Mouse (Mus musculus) heart, embryonic 12.5 days (tissue): ENCODE results near the gene Gm20741. TPM values are rescaled to one million over a fixed set of nuclear protein-coding genes. Genes with fewer than 3 reads are reported as not detected.

Experiments used
- ATAC-seq: fragments of 200-750 bp; cut with Nextera tagmentation; 2 replicates; pipeline ENCODE4 v1.8.0; 2017; ENCODE audit warnings: moderate TSS enrichment, moderate library complexity; ENCODE audit not compliant: insufficient number of reproducible peaks, low FRiP score
- H3K27ac ChIP-seq: fragments of 300-500 bp; sonication (generic); 2 replicates; pipeline ENCODE4 v1.5.1; 2016; ENCODE audit warnings: mild to moderate bottlenecking, moderate library complexity; ENCODE audit not compliant: poor library complexity, severe bottlenecking
- H3K27me3 ChIP-seq: fragments of 300-500 bp; sonication (generic); replicated peaks from 2 replicates; pipeline ENCODE4 v1.6.1; 2016; ENCODE audit warnings: mild to moderate bottlenecking, moderate library complexity
- H3K36me3 ChIP-seq: fragments of 300-500 bp; sonication (generic); 2 replicates; pipeline ENCODE4 v1.6.1; 2016; ENCODE audit warnings: mild to moderate bottlenecking, moderate library complexity
- H3K4me1 ChIP-seq: fragments of 300-500 bp; sonication (generic); replicated peaks from 2 replicates; pipeline ENCODE4 v1.6.1; 2016; ENCODE audit warnings: mild to moderate bottlenecking
- H3K4me2 ChIP-seq: fragments of 300-500 bp; sonication (generic); 2 replicates; pipeline ENCODE4 v1.6.1; 2016; ENCODE audit warnings: mild to moderate bottlenecking, moderate library complexity
- H3K4me3 ChIP-seq: fragments of 300-500 bp; sonication (generic); 2 replicates; pipeline ENCODE4 v1.5.1; 2016; ENCODE audit warnings: mild to moderate bottlenecking
- H3K9ac ChIP-seq: fragments of 300-500 bp; sonication (generic); 2 replicates; pipeline ENCODE4 v1.6.1; 2016; ENCODE audit warnings: mild to moderate bottlenecking, moderate library complexity
- H3K9me3 ChIP-seq: fragments of 300-500 bp; sonication (generic); replicated peaks from 2 replicates; pipeline ENCODE4 v1.6.1; 2016; ENCODE audit warnings: mild to moderate bottlenecking, moderate library complexity
- WGBS: fragments of 180-500 bp; shearing (Covaris S2); methylation state at CpG from one replicate; pipeline ENCODE4 v1.1.7; 2016; 5-methylcytosine and 5-hydroxymethylcytosine counted together
- polyA plus RNA-seq: library from polyadenylated mRNA; unstranded; fragments of >200 nt; fragmentation: Nextera tagmentation; extraction: Ambion mirVana; gene quantifications from 2 replicates; pipeline ENCODE4 v1.2.1, GENCODE M21; 2016

Gene Gm20741
- polyA plus RNA-seq = not detected in 2 replicates

DNA sequence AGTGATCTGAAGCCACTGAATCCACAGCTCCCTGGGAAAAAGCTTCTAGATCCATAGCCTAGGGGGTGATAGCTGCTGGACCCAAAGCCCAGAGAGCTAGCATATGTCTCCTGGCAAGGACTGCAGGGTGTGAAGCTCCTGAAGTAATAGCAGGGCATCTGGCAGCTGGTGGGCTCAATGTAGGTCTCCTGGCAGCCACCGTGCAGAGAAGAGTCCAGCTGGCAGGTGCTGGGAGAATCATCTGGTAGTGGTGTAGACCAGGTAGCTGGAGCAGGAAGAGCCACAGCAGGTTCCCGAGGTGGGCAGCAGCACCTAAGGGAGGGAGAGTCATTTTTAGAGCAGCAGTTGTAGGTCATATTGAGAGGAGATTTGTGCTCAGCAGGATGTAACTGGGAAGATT lies at the start of gene Gm20741:
Gm20741 (minus strand) TSS at position 394 of the 400 bp plus-strand sequence.
- Histone ChIP-seq H3K4me1 (no peaks in the 10 kb centered on the region), H3K9ac (no peak within 1 kb of the TSS), H3K4me3 (no peak within 1 kb of the TSS), H3K9me3 (no peaks in the 10 kb centered on the region), H3K36me3 (no peaks in the 10 kb centered on the region), H3K27ac (no peak within 1 kb of the TSS), H3K27me3 (no peaks in the 10 kb centered on the region), H3K4me2 (no peak within 1 kb of the TSS)
- ATAC-seq = no peak
- 70% methylated on average over 2 of the region's 2 CpGs for WGBS

DNA sequence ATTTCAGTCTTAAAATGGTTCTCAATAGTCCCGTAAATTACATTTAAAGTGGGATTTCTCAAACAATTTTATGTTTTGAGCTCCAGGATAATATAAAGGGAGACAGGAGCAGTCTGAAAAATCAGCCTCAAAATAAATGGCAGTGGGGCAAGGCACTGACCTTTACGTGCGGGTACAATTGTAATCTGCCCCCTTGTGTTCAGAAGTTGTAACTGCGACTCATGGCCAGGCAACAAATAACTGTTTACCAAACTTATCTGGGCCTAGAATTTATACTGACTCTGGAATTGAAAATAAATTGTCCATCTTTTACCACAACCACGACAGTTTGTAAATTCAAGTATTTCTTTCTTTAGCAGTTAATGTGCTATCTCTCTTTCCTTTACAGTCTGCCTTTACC lies 39.4 kb upstream of the Gm20741 start:
- WGBS = 11% methylated on average over 5 of the region's 5 CpGs
- Histone ChIP-seq H3K4me1 (no peaks in the 10 kb centered on the region), H3K36me3 (no peaks in the 10 kb centered on the region), H3K4me3 (no peak overlapping the region), H3K4me2 (no peak overlapping the region), H3K9me3 (no peaks in the 10 kb centered on the region), H3K27me3 (no peaks in the 10 kb centered on the region), H3K9ac (no peak overlapping the region), H3K27ac (no peak overlapping the region)
- no peak for ATAC-seq

DNA sequence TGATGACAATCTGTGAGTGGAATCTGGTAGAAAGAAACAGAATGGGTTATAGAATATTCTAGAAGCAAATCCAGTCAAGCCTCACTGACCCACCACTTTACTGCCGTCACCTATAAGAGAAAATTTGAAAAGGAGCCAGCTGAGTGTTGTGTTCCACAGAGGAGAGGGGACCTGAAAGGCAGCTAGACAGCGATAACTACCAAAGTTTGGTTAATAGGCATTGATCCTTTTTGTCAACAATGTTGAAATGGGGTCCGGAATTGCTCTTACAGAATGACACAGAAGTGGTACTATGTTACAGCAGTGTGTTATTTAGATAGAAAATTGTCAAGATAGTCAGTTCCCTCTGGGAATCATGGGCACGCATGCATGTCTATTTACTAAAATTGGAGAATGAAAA lies 36.5 kb upstream of the Gm20741 start:
- WGBS = 77% methylated on average over 4 of the region's 4 CpGs
- ATAC-seq = no peak

DNA sequence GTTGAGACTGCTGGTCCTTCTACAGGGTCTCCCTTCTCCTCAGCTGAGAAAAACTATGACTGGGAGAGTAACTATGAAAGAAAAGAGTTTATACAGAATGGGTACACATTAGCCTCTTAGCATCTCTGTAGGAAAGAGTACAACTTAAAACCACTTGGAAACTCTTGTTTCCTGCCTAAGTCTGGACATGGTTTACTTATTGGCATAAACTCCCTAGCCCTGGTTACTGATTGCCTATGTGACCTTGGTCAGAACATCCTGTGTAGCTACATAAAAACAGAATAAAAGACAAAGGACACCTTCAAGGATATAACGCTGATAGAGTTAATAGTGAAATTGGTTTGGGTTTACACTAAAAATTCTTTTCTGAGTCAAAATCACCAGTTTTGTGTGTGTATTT lies 35.3 kb upstream of the Gm20741 start:
- H3K4me2 ChIP-seq = no peak overlapping the region
- WGBS = 86% methylated on average over 1 of the region's 1 CpGs
- no peak for ATAC-seq

More for the DNA sequence above, 36.5 kb upstream of the Gm20741 start:
- H3K9me3 ChIP-seq = no peaks in the 10 kb centered on the region
- H3K27me3 ChIP-seq = no peaks in the 10 kb centered on the region
- no peak overlapping the region for H3K27ac ChIP-seq
- H3K36me3 ChIP-seq = no peaks in the 10 kb centered on the region
- H3K4me2 ChIP-seq = no peak overlapping the region
- no peaks in the 10 kb centered on the region for H3K4me1 ChIP-seq
- H3K9ac ChIP-seq = no peak overlapping the region
- H3K4me3 ChIP-seq = no peak overlapping the region

DNA sequence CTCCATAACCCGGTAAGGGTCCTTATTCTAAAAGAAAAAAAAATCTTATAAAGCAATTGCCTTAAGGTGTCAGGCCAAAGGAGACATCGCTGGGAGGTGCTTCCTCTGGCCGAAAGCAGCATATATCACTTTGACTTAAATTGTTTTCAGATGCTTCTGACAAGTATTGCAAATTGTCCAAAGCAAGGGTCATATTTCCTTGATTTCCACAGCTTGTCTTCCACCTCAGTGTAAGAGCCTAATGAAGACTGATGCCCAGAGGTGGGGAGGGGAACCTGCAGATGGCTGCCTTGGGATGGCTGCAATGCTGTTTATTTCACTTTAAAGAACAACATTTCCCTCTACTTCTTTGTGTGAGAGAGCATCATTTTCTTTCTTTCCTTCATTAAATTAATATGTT lies 15.0 kb upstream of the Gm20741 start:
- ATAC-seq = no peak

More for the DNA sequence above, 35.3 kb upstream of the Gm20741 start:
- Histone ChIP-seq H3K4me1 (no peaks in the 10 kb centered on the region), H3K9me3 (no peaks in the 10 kb centered on the region), H3K27me3 (no peaks in the 10 kb centered on the region), H3K27ac (no peak overlapping the region), H3K36me3 (no peaks in the 10 kb centered on the region), H3K4me3 (no peak overlapping the region), H3K9ac (no peak overlapping the region)

DNA sequence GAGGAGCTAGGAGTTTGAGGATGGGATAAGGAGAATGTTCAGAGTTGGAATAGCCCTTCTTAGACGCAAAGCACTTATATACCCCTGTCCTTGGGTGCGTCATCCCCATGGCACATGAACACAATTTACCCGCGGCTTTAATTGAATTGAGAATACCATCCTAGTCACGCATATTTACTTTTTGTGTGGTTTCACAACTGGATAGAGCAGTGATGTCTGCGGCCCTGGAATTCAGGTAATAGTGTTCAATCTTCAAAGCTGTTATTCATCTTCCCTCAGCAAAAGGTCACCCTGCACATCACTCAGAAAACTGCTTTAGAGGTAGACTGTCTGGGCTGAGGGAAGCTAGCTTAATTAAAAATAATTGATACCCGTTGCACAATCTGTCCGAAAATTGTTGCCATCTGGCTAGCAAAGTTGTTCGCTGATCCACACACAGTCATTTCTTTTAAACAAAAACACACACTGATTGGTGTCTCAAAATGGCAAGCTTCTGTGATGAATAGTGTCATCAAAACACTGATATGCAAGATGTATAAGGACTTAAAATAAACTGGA lies 14.2 kb upstream of the Gm20741 start, which contains the start of gene Krtap14:
Krtap14 (minus strand) TSS at position 51 of the 558 bp plus-strand sequence.
- Histone ChIP-seq H3K9ac (no peak within 1 kb of the TSS), H3K4me2 (no peak within 1 kb of the TSS), H3K27ac (no peak within 1 kb of the TSS), H3K9me3 (no peaks in the 10 kb centered on the region), H3K4me3 (no peak within 1 kb of the TSS), H3K27me3 (no peaks in the 10 kb centered on the region), H3K36me3 (no peaks in the 10 kb centered on the region), H3K4me1 (no peaks in the 10 kb centered on the region)
- 84% methylated on average over 9 of the region's 9 CpGs for WGBS
- ATAC-seq = no peak

More for the DNA sequence above, 15.0 kb upstream of the Gm20741 start:
- H3K4me1 ChIP-seq = no peaks in the 10 kb centered on the region
- H3K9me3 ChIP-seq = no peaks in the 10 kb centered on the region
- 74% methylated on average over 3 of the region's 3 CpGs for WGBS
- no peak overlapping the region for H3K27ac ChIP-seq
- H3K4me3 ChIP-seq = no peak overlapping the region
- no peaks in the 10 kb centered on the region for H3K27me3 ChIP-seq
- no peaks in the 10 kb centered on the region for H3K36me3 ChIP-seq
- no peak overlapping the region for H3K4me2 ChIP-seq
- no peak overlapping the region for H3K9ac ChIP-seq

DNA sequence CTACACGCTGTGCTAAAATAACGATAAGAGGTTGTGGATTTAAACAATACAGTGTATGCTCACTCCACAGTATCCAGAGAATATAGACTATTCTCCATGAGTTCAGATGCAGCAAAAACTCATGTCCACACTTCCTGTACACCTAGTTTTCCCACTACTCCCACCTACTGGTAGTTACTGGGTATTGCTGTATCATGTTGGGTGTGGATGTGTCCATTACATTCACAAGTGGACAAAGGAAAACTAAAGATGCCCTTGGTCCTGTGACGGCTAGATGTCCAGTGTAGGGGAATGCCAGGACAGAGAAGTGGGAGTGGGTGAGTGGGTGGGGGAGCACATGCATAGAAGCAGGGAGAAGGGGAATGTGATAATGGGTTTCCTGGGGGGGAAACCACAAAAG lies 11.7 kb upstream of the Gm20741 start:
- H3K9ac ChIP-seq = no peak overlapping the region
- 71% methylated on average over 3 of the region's 3 CpGs for WGBS
- H3K36me3 ChIP-seq = no peaks in the 10 kb centered on the region
- ATAC-seq = no peak
- H3K27me3 ChIP-seq = no peaks in the 10 kb centered on the region
- H3K4me3 ChIP-seq = no peak overlapping the region
- H3K9me3 ChIP-seq = no peaks in the 10 kb centered on the region
- no peaks in the 10 kb centered on the region for H3K4me1 ChIP-seq
- no peak overlapping the region for H3K27ac ChIP-seq
- H3K4me2 ChIP-seq = no peak overlapping the region

DNA sequence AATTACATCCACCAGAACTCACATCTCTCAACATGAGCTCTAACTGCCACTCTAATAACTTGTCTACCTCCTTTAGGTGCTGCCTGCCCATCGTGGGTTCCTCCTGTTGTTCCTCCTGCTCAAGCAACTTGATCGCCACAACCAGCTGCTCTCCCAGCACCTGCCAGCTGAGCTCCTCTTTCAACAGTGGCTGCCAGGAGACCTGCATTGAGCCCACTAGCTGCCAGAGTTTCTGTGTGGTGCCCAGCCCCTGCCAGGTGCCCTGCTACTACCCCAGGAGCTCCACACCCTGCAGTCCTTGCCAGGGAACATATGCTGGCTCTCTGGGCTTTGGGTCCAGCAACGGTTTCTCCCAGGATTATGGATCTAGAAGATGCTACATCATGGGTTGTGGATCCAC lies 8.0 kb upstream of the Gm20741 start, which contains the start of gene Krtap15:
Krtap15 (plus strand) TSS at position 150 of the 400 bp plus-strand sequence.
- no peak within 1 kb of the TSS for H3K27ac ChIP-seq
- H3K4me3 ChIP-seq = no peak within 1 kb of the TSS
- no peaks in the 10 kb centered on the region for H3K27me3 ChIP-seq
- WGBS = 71% methylated on average over 3 of the region's 3 CpGs
- no peak within 1 kb of the TSS for H3K9ac ChIP-seq
- H3K36me3 ChIP-seq = no peaks in the 10 kb centered on the region
- no peak for ATAC-seq
- no peak within 1 kb of the TSS for H3K4me2 ChIP-seq
- H3K9me3 ChIP-seq = no peaks in the 10 kb centered on the region
- H3K4me1 ChIP-seq = no peaks in the 10 kb centered on the region

DNA sequence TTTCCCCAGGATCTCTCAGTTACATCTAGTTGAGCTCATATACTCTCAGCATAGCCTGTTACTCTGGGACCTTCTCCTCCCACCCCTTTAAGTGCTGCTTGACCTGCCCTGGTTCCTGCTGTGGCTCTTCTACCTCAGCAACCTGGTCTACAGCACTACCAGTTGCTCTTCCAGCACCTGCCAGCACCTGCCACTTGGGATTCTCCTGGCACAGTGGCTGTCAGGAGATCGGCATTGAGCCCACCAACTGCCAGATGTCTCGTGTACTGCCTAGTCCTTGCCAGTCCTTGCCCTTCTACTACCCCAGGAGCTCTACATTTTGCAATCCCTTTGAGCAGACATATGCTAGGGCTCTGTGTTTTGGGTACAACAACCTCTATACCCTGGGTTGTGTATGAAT lies 25.2 kb downstream of the Gm20741 start:
- 67% methylated on average over 2 of the region's 2 CpGs for WGBS
- Histone ChIP-seq H3K4me1 (no peaks in the 10 kb centered on the region), H3K36me3 (no peaks in the 10 kb centered on the region), H3K4me3 (no peak overlapping the region), H3K27ac (no peak overlapping the region), H3K9me3 (no peaks in the 10 kb centered on the region), H3K4me2 (no peak overlapping the region), H3K9ac (no peak overlapping the region), H3K27me3 (no peaks in the 10 kb centered on the region)
- ATAC-seq = no peak

DNA sequence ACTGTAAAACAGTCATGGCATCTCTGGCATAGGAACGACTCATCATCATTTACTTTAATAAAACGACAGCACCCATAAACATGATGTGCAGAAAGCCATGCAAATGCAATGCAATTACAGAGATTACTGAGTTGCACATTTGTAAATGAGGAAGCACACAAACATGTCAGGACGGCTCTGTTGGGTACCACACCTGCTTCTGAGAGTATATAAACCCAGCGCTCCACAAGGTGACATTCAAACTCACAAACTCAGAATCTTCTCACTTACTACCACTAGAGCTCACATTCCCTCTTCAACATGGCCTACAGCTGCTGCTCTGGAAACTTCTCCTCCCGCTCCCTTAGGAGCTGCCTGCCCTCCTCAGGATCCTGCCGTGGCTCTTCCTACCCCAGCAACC lies 34.4 kb downstream of the Gm20741 start, which contains the start of gene Gm5965:
Gm5965 (plus strand) TSS at position 301 of the 400 bp plus-strand sequence.
- Histone ChIP-seq H3K9me3 (peaks cover 2% of the 10 kb centered on the region; the same call in 1 of the 2 replicates), H3K27ac (no peak within 1 kb of the TSS), H3K4me2 (no peak within 1 kb of the TSS), H3K4me1 (no peaks in the 10 kb centered on the region), H3K36me3 (no peaks in the 10 kb centered on the region), H3K9ac (no peak within 1 kb of the TSS), H3K4me3 (no peak within 1 kb of the TSS), H3K27me3 (no peaks in the 10 kb centered on the region)
- 75% methylated on average over 6 of the region's 6 CpGs for WGBS
- no peak for ATAC-seq

DNA sequence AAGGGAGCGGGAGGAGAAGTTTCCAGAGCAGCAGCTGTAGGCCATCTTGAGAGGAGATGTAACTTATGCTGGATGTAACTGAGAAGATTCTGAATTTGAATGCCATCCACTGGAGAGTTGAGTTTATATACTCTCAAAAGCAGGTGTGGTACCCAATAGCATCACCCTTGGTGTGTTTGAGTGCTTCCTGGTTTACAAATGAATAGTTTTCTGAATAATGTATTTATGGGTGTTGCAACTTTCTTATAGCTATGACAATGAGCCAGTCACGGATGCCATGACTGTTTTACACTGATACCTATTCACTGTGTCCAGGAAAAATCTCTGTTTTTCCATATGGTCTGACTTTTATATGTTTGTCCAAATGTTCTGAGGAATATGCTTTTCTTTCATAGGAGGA lies 37.9 kb downstream of the Gm20741 start, which contains the start of gene 2310057N15Rik:
2310057N15Rik (minus strand) TSS at position 101 of the 400 bp plus-strand sequence.
- H3K27ac ChIP-seq = no peak within 1 kb of the TSS
- H3K4me2 ChIP-seq = no peak within 1 kb of the TSS
- WGBS = 70% methylated on average over 2 of the region's 2 CpGs
- no peaks in the 10 kb centered on the region for H3K36me3 ChIP-seq
- H3K9me3 ChIP-seq = peaks cover 2% of the 10 kb centered on the region; the same call in 1 of the 2 replicates
- H3K27me3 ChIP-seq = no peaks in the 10 kb centered on the region
- ATAC-seq = no peak
- H3K4me3 ChIP-seq = no peak within 1 kb of the TSS
- no peaks in the 10 kb centered on the region for H3K4me1 ChIP-seq
- H3K9ac ChIP-seq = no peak within 1 kb of the TSS
